Mouse (Mus musculus): ENCODE measurements around the gene Fbrsl1. TPM values are rescaled to one million over a fixed set of nuclear protein-coding genes. Genes with fewer than 3 reads are reported as not detected.
A peak's percentile ranks its signal among the peaks of the same experiment; 100 is the strongest.

Gene Fbrsl1
- polyA plus RNA-seq, 1 experiment from 2014 or later = 3.7 TPM

DNA sequence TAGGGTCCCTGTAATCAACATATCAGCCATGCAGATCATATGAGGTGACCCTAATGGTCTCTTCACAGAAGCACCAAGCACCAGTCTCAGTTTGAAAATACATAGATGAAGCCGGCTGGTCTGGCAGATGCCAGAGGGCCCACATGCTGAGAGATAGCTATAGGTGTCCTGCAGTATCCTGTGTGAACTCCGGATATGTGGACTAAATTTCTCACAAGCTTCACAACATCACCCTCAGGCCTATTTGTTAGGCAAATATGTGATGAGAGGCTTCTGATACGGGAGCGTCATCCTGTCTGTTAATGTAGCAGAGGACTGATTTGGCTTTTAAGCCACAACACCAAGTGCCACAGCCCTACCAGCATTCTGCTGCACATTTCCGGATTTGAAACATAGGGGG lies 37.9 kb downstream of the Fbrsl1 start:
- DNase-seq = no peak

DNA sequence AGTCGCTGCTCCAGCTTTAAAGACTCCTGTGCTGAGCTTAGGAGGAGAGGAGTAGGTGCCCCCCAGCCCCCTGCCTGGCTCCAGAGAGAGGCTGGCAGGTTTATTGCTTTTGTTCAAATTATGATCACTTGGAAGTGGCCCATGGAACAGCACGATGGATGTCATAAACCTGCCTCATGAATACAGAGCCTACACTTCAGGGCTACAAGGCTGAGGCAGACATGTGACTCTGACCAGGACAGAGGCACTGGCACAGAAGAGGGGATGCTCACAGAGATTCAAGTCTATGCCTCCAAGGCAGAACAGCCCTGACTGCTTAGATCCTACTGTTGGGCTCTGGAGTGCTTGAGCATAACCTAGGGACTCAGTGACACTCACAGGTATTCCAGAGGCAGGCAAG lies 39.3 kb downstream of the Fbrsl1 start:
- DNase-seq (no peak), ATAC-seq (ENCODE audit: low read depth) (no peak)
- Histone ChIP-seq H3K4me1 (replicated peaks) (peaks cover 6% of the 10 kb centered on the region), H3K27me3 (no peaks in the 10 kb centered on the region), H3K27ac (no peak overlapping the region), H3K36me3 (0 out of 2 replicates have a peak, but pooled peaks cover 2% of the 10 kb centered on the region), H3K9ac (no peak overlapping the region), H3K9me3 (replicated peaks) (no peaks in the 10 kb centered on the region), H3K4me3 (replicated peaks) (no peak overlapping the region), H3K4me2 (no peak overlapping the region)
- 77% methylated on average over 2 of the region's 2 CpGs for WGBS (ENCODE audit: insufficient replicate concordance)

More for the DNA sequence above, 37.9 kb downstream of the Fbrsl1 start:
- Histone ChIP-seq H3K4me2 (no peak overlapping the region), H3K9ac (no peak overlapping the region), H3K9me3 (replicated peaks) (no peaks in the 10 kb centered on the region), H3K4me3 (replicated peaks) (no peak overlapping the region), H3K4me1 (replicated peaks) (peaks cover 6% of the 10 kb centered on the region), H3K27ac (no peak overlapping the region), H3K36me3 (0 out of 2 replicates have a peak, but pooled peaks cover 4% of the 10 kb centered on the region), H3K27me3 (no peaks in the 10 kb centered on the region)
- WGBS (ENCODE audit: insufficient replicate concordance) = 76% methylated on average over 5 of the region's 5 CpGs
- ATAC-seq (ENCODE audit: low read depth) = no peak

DNA sequence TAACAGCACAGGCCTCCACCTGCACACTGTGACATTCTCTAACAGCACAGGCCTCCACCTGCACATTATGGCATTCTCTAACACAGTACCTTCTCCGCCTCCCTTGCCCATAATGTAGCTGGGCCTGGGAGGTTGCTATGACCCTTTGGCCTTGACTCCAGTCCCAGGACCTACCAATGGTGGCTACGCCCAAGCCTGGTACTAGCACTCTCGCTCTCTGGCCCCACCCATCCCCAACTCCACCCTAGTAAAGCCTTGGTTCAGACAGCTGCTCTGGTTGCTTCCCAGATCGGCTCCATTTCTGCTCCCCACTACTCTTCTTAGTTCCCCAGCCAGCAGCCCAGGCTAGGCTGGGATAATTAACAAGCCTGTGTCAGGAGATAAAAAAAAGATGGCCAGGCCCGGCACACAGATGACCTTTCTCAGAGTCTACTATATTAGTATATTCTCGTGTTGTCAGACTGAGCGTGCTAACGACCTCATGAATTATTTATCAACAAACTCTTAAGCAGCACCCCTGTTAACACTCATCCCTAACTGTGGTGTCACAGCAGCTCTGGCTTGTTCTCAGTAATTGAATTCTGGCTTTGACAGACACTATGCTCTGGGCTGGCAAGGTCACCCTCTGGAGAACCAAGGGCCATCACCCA lies 42.1 kb downstream of the Fbrsl1 start:
- Histone ChIP-seq H3K36me3 (no peaks in the 10 kb centered on the region), H3K9ac (no peak overlapping the region), H3K4me1 (replicated peaks) (peaks cover 14% of the 10 kb centered on the region), H3K9me3 (replicated peaks) (no peaks in the 10 kb centered on the region), H3K27ac (no peak overlapping the region), H3K4me2 (no peak overlapping the region), H3K27me3 (no peaks in the 10 kb centered on the region), H3K4me3 (replicated peaks) (no peak overlapping the region)
- 63% methylated on average over 8 of the region's 8 CpGs for WGBS (ENCODE audit: insufficient replicate concordance)
- ATAC-seq (ENCODE audit: low read depth) (peak; percentile 54; the same call in 1 of the 2 replicates), DNase-seq (no peak)

DNA sequence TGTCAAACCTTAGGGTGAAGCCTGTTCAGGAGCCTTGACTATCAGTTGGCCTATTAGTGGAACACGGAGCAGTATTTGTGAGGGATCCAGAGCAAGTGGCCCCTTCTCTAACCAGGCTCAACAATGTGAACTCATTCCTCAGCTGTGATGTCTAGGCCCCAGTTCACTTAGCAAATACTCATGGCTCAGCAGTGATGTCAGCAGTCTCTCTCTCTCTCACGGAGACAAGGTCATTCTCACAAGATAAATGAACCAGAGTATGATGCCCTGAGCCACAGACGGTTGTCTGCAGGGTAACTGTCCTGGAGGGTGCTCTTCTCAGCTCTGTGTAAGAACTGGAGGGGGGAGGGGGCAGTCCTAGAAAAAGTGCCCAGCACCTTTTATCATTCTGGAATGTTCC lies 44.4 kb downstream of the Fbrsl1 start:
- no peak for DNase-seq
- H3K4me2 ChIP-seq = no peak overlapping the region

DNA sequence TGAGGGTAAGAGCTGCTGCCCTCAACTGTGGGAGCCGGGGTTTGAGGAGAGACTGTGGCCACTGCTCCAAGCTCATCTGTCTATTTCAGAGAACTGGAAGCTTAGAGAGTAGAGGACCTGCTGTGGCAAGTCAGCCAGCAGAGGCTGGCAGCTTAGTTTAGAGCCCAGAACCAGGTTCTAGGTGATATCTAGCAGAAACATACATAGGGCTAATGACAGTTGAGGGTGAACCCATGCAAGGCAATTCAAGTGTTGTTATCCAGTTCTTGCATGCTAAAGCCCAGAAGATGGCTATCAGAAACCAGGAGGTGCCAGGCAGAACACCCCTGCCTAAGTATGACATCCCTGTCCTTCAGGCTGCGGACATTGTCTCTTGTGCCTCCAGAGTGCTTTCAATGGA lies 45.7 kb downstream of the Fbrsl1 start:
- no peak overlapping the region for H3K4me2 ChIP-seq
- H3K27me3 ChIP-seq = no peaks in the 10 kb centered on the region
- no peak overlapping the region for H3K4me3 ChIP-seq (replicated peaks)
- 70% methylated on average over 2 of the region's 2 CpGs for WGBS (ENCODE audit: insufficient replicate concordance)
- H3K9me3 ChIP-seq (replicated peaks) = no peaks in the 10 kb centered on the region
- no peak overlapping the region for H3K27ac ChIP-seq
- ATAC-seq (ENCODE audit: low read depth) (no peak), DNase-seq (no peak)
- H3K9ac ChIP-seq = no peak overlapping the region
- H3K4me1 ChIP-seq (replicated peaks) = peaks cover 14% of the 10 kb centered on the region
- H3K36me3 ChIP-seq = no peaks in the 10 kb centered on the region

More for the DNA sequence above, 44.4 kb downstream of the Fbrsl1 start:
- Histone ChIP-seq H3K9ac (no peak overlapping the region), H3K4me3 (replicated peaks) (no peak overlapping the region), H3K27ac (no peak overlapping the region), H3K4me1 (replicated peaks) (peaks cover 14% of the 10 kb centered on the region), H3K27me3 (no peaks in the 10 kb centered on the region), H3K9me3 (replicated peaks) (no peaks in the 10 kb centered on the region), H3K36me3 (no peaks in the 10 kb centered on the region)
- no peak for ATAC-seq (ENCODE audit: low read depth)
- 52% methylated on average over 3 of the region's 3 CpGs for WGBS (ENCODE audit: insufficient replicate concordance)

GRCm38 (mm10) chr5:110401101-110401500 lies 47.2 kb downstream of the Fbrsl1 start:
- no peaks in the 10 kb centered on the region for H3K27me3 ChIP-seq
- no peak overlapping the region for H3K27ac ChIP-seq
- WGBS (ENCODE audit: insufficient replicate concordance) = 87% methylated on average over 8 of the region's 8 CpGs
- H3K9ac ChIP-seq = no peak overlapping the region
- peaks cover 10% of the 10 kb centered on the region for H3K4me1 ChIP-seq (replicated peaks)
- DNase-seq = no peak
- H3K4me2 ChIP-seq = no peak overlapping the region
- no peaks in the 10 kb centered on the region for H3K9me3 ChIP-seq (replicated peaks)
- no peak for ATAC-seq (ENCODE audit: low read depth)
- H3K4me3 ChIP-seq (replicated peaks) = no peak overlapping the region
- no peaks in the 10 kb centered on the region for H3K36me3 ChIP-seq

DNA sequence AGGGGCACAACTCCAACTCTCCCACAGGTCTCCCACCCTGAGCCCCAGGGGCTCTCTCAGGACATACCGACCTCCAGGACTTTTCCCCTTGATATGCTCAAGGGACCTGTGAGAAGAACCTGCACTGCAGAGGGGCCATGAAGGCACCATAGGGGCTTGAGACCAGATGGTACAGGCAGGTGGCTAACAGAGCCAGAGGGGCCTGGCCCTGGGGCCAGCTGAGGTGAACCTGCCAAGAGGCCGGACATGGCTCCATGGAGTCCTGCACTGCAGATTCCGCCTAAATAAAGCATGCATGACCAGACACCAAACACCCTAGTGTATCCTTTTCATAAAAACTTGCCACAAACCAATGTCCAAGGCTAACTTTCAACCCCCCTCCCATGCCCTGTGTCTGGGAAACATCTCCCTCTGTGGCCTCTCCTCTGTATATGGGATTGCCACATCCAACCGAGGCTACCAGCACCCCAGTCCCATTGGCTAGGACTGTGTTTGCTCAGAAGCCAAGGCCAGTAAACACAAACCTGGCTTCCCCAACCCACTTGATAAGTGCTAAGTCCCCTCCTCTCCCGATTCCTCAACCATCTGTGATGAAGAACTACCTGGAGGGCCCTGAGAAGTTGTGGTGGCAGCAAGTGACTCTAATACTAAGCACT lies 53.2 kb downstream of the Fbrsl1 start:
- no peak overlapping the region for H3K27ac ChIP-seq
- H3K4me3 ChIP-seq (replicated peaks) = no peak overlapping the region
- ATAC-seq (ENCODE audit: low read depth) (peak; percentile 61), DNase-seq (no peak)
- H3K36me3 ChIP-seq = no peaks in the 10 kb centered on the region
- no peak overlapping the region for H3K9ac ChIP-seq
- no peak overlapping the region for H3K4me2 ChIP-seq
- no peaks in the 10 kb centered on the region for H3K27me3 ChIP-seq
- WGBS (ENCODE audit: insufficient replicate concordance) = 72% methylated on average over 5 of the region's 5 CpGs
- H3K4me1 ChIP-seq (replicated peaks) = peaks cover 11% of the 10 kb centered on the region
- no peaks in the 10 kb centered on the region for H3K9me3 ChIP-seq (replicated peaks)

- Histone ChIP-seq H3K9ac (no peak overlapping the region), H3K4me2 (no peak overlapping the region), H3K27ac (no peak overlapping the region), H3K4me3 (replicated peaks) (no peak overlapping the region), H3K4me1 (replicated peaks) (peaks cover 11% of the 10 kb centered on the region), H3K36me3 (no peaks in the 10 kb centered on the region), H3K27me3 (peaks cover 4% of the 10 kb centered on the region), H3K9me3 (replicated peaks) (no peaks in the 10 kb centered on the region)
- DNase-seq (no peak), ATAC-seq (ENCODE audit: low read depth) (no peak)
- 69% methylated on average over 5 of the region's 5 CpGs for WGBS (ENCODE audit: insufficient replicate concordance)
Observed at GRCm38 (mm10) chr5:110392727-110393126, 55.6 kb downstream of the Fbrsl1 start.

DNA sequence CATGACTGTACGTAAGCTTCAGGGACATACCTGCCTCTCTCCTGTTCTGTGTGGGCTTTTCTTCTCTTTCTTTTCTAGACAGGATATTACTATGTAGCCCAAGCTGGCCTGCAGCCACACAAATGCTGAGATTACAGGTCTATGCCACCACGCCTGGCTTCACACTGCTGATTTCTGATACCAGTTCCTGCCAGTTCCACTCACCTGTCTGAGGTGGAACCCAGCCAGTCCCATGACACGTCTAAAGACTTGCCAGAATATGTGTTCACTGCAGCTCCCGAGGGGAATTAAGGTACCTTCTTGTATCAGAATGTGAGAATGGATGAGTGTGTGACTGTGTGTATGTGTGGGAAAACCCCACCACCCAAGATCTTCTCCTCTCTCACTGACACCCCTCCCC lies 57.7 kb downstream of the Fbrsl1 start:
- WGBS (ENCODE audit: insufficient replicate concordance) = 64% methylated on average over 4 of the region's 4 CpGs
- Histone ChIP-seq H3K36me3 (no peaks in the 10 kb centered on the region), H3K27ac (no peak overlapping the region), H3K4me1 (replicated peaks) (peaks cover 24% of the 10 kb centered on the region), H3K27me3 (peaks cover 25% of the 10 kb centered on the region), H3K4me3 (replicated peaks) (no peak overlapping the region), H3K4me2 (no peak overlapping the region), H3K9ac (no peak overlapping the region), H3K9me3 (replicated peaks) (no peaks in the 10 kb centered on the region)
- ATAC-seq (ENCODE audit: low read depth) = no peak
- no peak for DNase-seq

- ATAC-seq (ENCODE audit: low read depth) (no peak), DNase-seq (no peak)
- Histone ChIP-seq H3K27ac (no peak overlapping the region), H3K27me3 (peaks cover 34% of the 10 kb centered on the region), H3K9ac (no peak overlapping the region), H3K4me2 (peak overlapping the region; percentile 70), H3K4me3 (replicated peaks) (peak overlapping the region; percentile 55), H3K4me1 (replicated peaks) (peaks cover 16% of the 10 kb centered on the region), H3K9me3 (replicated peaks) (no peaks in the 10 kb centered on the region), H3K36me3 (no peaks in the 10 kb centered on the region)
- WGBS (ENCODE audit: insufficient replicate concordance) = 37% methylated on average over 8 of the region's 8 CpGs
Observed at GRCm38 (mm10) chr5:110387332-110387731, 61.0 kb downstream of the Fbrsl1 start.

GRCm38 (mm10) chr5:110386371-110387330 lies 61.7 kb downstream of the Fbrsl1 start:
- Histone ChIP-seq H3K4me1 (replicated peaks) (peaks cover 16% of the 10 kb centered on the region), H3K27ac (no peak overlapping the region), H3K9me3 (replicated peaks) (no peaks in the 10 kb centered on the region), H3K4me3 (replicated peaks) (peak overlapping the region; percentile 55), H3K4me2 (peak overlapping the region; percentile 70), H3K9ac (peak overlapping the region; percentile 50), H3K36me3 (no peaks in the 10 kb centered on the region), H3K27me3 (peaks cover 34% of the 10 kb centered on the region)
- 4% methylated on average over 90 of the region's 90 CpGs for WGBS (ENCODE audit: insufficient replicate concordance)
- DNase-seq (peak; percentile 33), ATAC-seq (ENCODE audit: low read depth) (peak; percentile 75)

Data from liver, embryonic 13.5 days (tissue).